Mouse (Mus musculus) G1E (cell line): ENCODE data around the gene Dnaja1.

Experiments used
- CTCF ChIP-seq: IDR thresholded peaks from 2 replicates; pipeline ENCODE4 v1.5.1; 2012; ENCODE audit warnings: low read depth, low read length, inconsistent platforms, mixed read lengths
- GATA1 ChIP-seq: IDR thresholded peaks from 2 replicates; pipeline ENCODE4 v1.6.1; 2012; ENCODE audit warnings: borderline replicate concordance, low read length, inconsistent platforms, mixed read lengths
- GATA2 ChIP-seq: IDR thresholded peaks from 2 replicates; pipeline ENCODE4 v1.6.1; 2012; ENCODE audit warnings: low read depth, low read length, inconsistent platforms, borderline replicate concordance
- POLR2AphosphoS5 ChIP-seq: IDR thresholded peaks from 2 replicates; pipeline ENCODE4 v1.6.1; 2012; ENCODE audit warnings: low read depth, low read length, inconsistent platforms; ENCODE audit not compliant: insufficient replicate concordance
- TAL1 ChIP-seq: conservative IDR thresholded peaks from 2 replicates; pipeline ENCODE4 v1.6.1; 2012; ENCODE audit warnings: low read depth, low read length, inconsistent platforms, mixed read lengths

DNA sequence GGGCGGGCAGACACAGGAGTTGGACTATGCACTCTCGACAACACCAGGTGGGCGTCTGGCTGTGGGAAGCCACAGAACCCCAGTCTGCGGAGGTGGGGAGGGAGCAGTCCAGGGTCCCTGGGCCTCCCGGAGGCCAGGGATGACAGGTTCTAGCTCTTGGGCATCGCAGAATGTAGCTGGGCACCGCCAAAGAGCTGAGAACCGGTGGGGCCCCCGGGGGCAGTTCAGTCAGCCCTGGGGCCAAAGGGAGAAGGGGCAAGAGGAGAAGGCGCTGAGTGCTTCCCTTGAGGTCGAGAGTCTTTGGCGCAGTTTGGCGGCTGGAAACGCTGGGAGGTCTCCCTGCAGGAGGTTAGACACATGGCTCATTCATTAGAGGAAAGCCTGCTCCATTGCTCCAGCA lies 45.6 kb upstream of the Dnaja1 start:
- TF ChIP-seq CTCF (no peak), TAL1 (no peak), POLR2AphosphoS5 (no peak), GATA2 (no peak), GATA1 (no peak)
